Mouse (Mus musculus) cerebellum, adult 11 months (tissue): ENCODE measurements around the gene Ulk1.
"Not testable (repeated sequence)": the region's sequence is repeated elsewhere in the genome, so short reads cannot be mapped to it uniquely, and the experiment has no call there.

Experiments used
- DNase-seq: peaks from one replicate; pipeline ENCODE4 v3.0.0; 2022

Ulk1 gene

GRCm38 (mm10) chr5:110804012-110804743, 5.7 kb downstream of the Ulk1 start:
- peak; percentile 7 for DNase-seq

GRCm38 (mm10) chr5:110802809-110803208, 7.1 kb downstream of the Ulk1 start:
- DNase-seq = no peak

GRCm38 (mm10) chr5:110802186-110802585, 7.7 kb downstream of the Ulk1 start:
- DNase-seq = peak; percentile 87

- peak; percentile 29 for DNase-seq
These were observed 8.8 kb downstream of the Ulk1 start for GRCm38 (mm10) chr5:110801036-110801624.

- peak; percentile 50 for DNase-seq
These were observed 12.2 kb downstream of the Ulk1 start for GRCm38 (mm10) chr5:110797696-110798095.

GRCm38 (mm10) chr5:110794363-110794762, 15.5 kb downstream of the Ulk1 start:
- no peak for DNase-seq

- DNase-seq = no peak
These were observed 21.2 kb downstream of the Ulk1 start for GRCm38 (mm10) chr5:110788684-110789083.

GRCm38 (mm10) chr5:110786081-110786835, 23.6 kb downstream of the Ulk1 start:
- DNase-seq = peak; percentile 41

- no peak for DNase-seq
These were observed 26.7 kb downstream of the Ulk1 start for GRCm38 (mm10) chr5:110783150-110783549.

GRCm38 (mm10) chr5:110781529-110782238, 28.2 kb downstream of the Ulk1 start:
- DNase-seq = no peak

GRCm38 (mm10) chr5:110780761-110781528, 29.0 kb downstream of the Ulk1 start:
- DNase-seq = peak; percentile 43

GRCm38 (mm10) chr5:110779998-110780760, 29.7 kb downstream of the Ulk1 start, which contains the start of gene Pus1:
Pus1 (minus strand) TSS chr5:110780659.
- peak; percentile 88 for DNase-seq

GRCm38 (mm10) chr5:110779276-110779997, 30.5 kb downstream of the Ulk1 start:
- DNase-seq = peak; percentile 33

- no peak for DNase-seq
These were observed 31.6 kb downstream of the Ulk1 start for GRCm38 (mm10) chr5:110778263-110778662.

- no peak for DNase-seq
These were observed 33.8 kb downstream of the Ulk1 start for GRCm38 (mm10) chr5:110776141-110776540.

- no peak for DNase-seq
These were observed 35.4 kb downstream of the Ulk1 start for GRCm38 (mm10) chr5:110774511-110774910.

GRCm38 (mm10) chr5:110772945-110773344, 37.0 kb downstream of the Ulk1 start:
- not testable (repeated sequence) for DNase-seq

- peak; percentile 100 for DNase-seq
These were observed 39.3 kb downstream of the Ulk1 start, which contains the start of gene Ep400 for GRCm38 (mm10) chr5:110770448-110771158. Ep400 (minus strand) TSS chr5:110770717.

GRCm38 (mm10) chr5:110770031-110770445, 39.9 kb downstream of the Ulk1 start:
- DNase-seq = no peak

GRCm38 (mm10) chr5:110769272-110769671, 40.6 kb downstream of the Ulk1 start:
- no peak for DNase-seq
